Mouse (Mus musculus) G1E (cell line): ENCODE results near the gene Zfp866. TPM values are rescaled to one million over a fixed set of nuclear protein-coding genes. Genes with fewer than 3 reads are reported as not detected.

ENCODE experiments used
- ATAC-seq: 2 replicates; pipeline ENCODE4 v1.8.0; 2016; ENCODE audit warnings: mild to moderate bottlenecking; ENCODE audit not compliant: insufficient number of reproducible peaks, poor library complexity, low FRiP score, severe bottlenecking; ENCODE audit errors: extremely low read depth
- DNase-seq: peaks from one replicate; pipeline ENCODE4 v3.0.0; 2012; ENCODE audit warnings: low spot score
- H3K27me3 ChIP-seq: 2 replicates; pipeline ENCODE4 v1.6.1; 2012; ENCODE audit warnings: mild to moderate bottlenecking, low read length, inconsistent platforms; ENCODE audit not compliant: insufficient read depth
- H3K36me3 ChIP-seq: replicated peaks from 2 replicates; pipeline ENCODE3; 2012; ENCODE audit warnings: mild to moderate bottlenecking, inconsistent platforms
- H3K4me1 ChIP-seq: 2 replicates; pipeline ENCODE4 v1.6.1; 2012; ENCODE audit warnings: low read depth, low read length, inconsistent platforms, mixed read lengths; ENCODE audit not compliant: insufficient read depth
- H3K4me3 ChIP-seq: 2 replicates; pipeline ENCODE4 v1.5.1; 2012; ENCODE audit warnings: low read depth, mild to moderate bottlenecking, inconsistent platforms, low read length, moderate library complexity, mixed read lengths
- H3K9me3 ChIP-seq: replicated peaks from 2 replicates; pipeline ENCODE4 v1.6.1; 2012; ENCODE audit warnings: inconsistent platforms
- CTCF ChIP-seq: IDR thresholded peaks from 2 replicates; pipeline ENCODE4 v1.5.1; 2012; ENCODE audit warnings: low read depth, low read length, inconsistent platforms, mixed read lengths
- GATA1 ChIP-seq: IDR thresholded peaks from 2 replicates; pipeline ENCODE4 v1.6.1; 2012; ENCODE audit warnings: borderline replicate concordance, low read length, inconsistent platforms, mixed read lengths
- GATA2 ChIP-seq: IDR thresholded peaks from 2 replicates; pipeline ENCODE4 v1.6.1; 2012; ENCODE audit warnings: low read depth, low read length, inconsistent platforms, borderline replicate concordance
- POLR2AphosphoS5 ChIP-seq: IDR thresholded peaks from 2 replicates; pipeline ENCODE4 v1.6.1; 2012; ENCODE audit warnings: low read depth, low read length, inconsistent platforms; ENCODE audit not compliant: insufficient replicate concordance
- TAL1 ChIP-seq: conservative IDR thresholded peaks from 2 replicates; pipeline ENCODE4 v1.6.1; 2012; ENCODE audit warnings: low read depth, low read length, inconsistent platforms, mixed read lengths
- polyA plus RNA-seq: library from polyadenylated mRNA; stranded (reverse); fragments of >175 nt; gene quantifications from 2 replicates; pipeline ENCODE4 v1.2.3, GENCODE M21; 2012
- total RNA-seq, 2 experiments: library from RNA; stranded (forward) in 1 of 2; stranded (reverse) in 1 of 2; fragments of 200-1000 nt in 1 of 2; fragments of >200 nt in 1 of 2; fragmentation: Nextera tagmentation in 1 of 2; gene quantifications; 2 replicates each; pipeline ENCODE4 v1.2.3; 2014 to 2017

The Zfp866 gene
- total and polyA plus RNA-seq, 3 experiments: 1.9 to 36.6 (median 35.4) TPM

GRCm38 (mm10) chr8:69820466-69820865 is 29.5 kb upstream of the Zfp866 start:
- Histone ChIP-seq H3K9me3 (no peaks in the 10 kb centered on the region), H3K36me3 (peaks cover 75% of the 10 kb centered on the region), H3K4me3 (no peak overlapping the region), H3K27me3 (peaks cover 6% of the 10 kb centered on the region; the same call in 1 of the 2 replicates), H3K4me1 (peaks cover 37% of the 10 kb centered on the region)
- ATAC-seq (no peak), DNase-seq (no peak)
- TF ChIP-seq POLR2AphosphoS5 (no peak), CTCF (no peak), TAL1 (no peak), GATA2 (no peak), GATA1 (no peak)

GRCm38 (mm10) chr8:69815396-69815795 is 24.4 kb upstream of the Zfp866 start:
- no peak for ATAC-seq
- Histone ChIP-seq H3K4me1 (peaks cover 16% of the 10 kb centered on the region), H3K4me3 (no peak overlapping the region), H3K9me3 (peaks cover 4% of the 10 kb centered on the region; the same call in 1 of the 2 replicates), H3K27me3 (no peaks in the 10 kb centered on the region), H3K36me3 (peaks cover 97% of the 10 kb centered on the region)
- no peak for DNase-seq
- TF ChIP-seq GATA2: no peak
- TF ChIP-seq GATA1: no peak
- TF ChIP-seq POLR2AphosphoS5: no peak
- no peak for TF ChIP-seq CTCF
- TF ChIP-seq TAL1: no peak

GRCm38 (mm10) chr8:69814881-69815280 is 23.9 kb upstream of the Zfp866 start:
- ATAC-seq (no peak), DNase-seq (no peak)
- Histone ChIP-seq H3K4me1 (peaks cover 21% of the 10 kb centered on the region), H3K27me3 (no peaks in the 10 kb centered on the region), H3K9me3 (peaks cover 4% of the 10 kb centered on the region; the same call in 1 of the 2 replicates), H3K36me3 (peaks cover 97% of the 10 kb centered on the region), H3K4me3 (no peak overlapping the region)
- no peak for TF ChIP-seq GATA2
- TF ChIP-seq TAL1: no peak
- no peak for TF ChIP-seq CTCF
- no peak for TF ChIP-seq GATA1
- no peak for TF ChIP-seq POLR2AphosphoS5

GRCm38 (mm10) chr8:69809820-69810219 is 18.8 kb upstream of the Zfp866 start:
- DNase-seq (no peak), ATAC-seq (no peak)
- H3K4me3 ChIP-seq: peak overlapping the region; percentile 83; the same call in 1 of the 2 replicates
- peaks cover 90% of the 10 kb centered on the region for H3K36me3 ChIP-seq
- peaks cover 60% of the 10 kb centered on the region for H3K4me1 ChIP-seq
- peaks cover 4% of the 10 kb centered on the region; the same call in 1 of the 2 replicates for H3K9me3 ChIP-seq
- H3K27me3 ChIP-seq: no peaks in the 10 kb centered on the region
- no peak for TF ChIP-seq TAL1
- no peak for TF ChIP-seq GATA1
- no peak for TF ChIP-seq CTCF
- TF ChIP-seq GATA2: no peak
- TF ChIP-seq POLR2AphosphoS5: no peak

DNA sequence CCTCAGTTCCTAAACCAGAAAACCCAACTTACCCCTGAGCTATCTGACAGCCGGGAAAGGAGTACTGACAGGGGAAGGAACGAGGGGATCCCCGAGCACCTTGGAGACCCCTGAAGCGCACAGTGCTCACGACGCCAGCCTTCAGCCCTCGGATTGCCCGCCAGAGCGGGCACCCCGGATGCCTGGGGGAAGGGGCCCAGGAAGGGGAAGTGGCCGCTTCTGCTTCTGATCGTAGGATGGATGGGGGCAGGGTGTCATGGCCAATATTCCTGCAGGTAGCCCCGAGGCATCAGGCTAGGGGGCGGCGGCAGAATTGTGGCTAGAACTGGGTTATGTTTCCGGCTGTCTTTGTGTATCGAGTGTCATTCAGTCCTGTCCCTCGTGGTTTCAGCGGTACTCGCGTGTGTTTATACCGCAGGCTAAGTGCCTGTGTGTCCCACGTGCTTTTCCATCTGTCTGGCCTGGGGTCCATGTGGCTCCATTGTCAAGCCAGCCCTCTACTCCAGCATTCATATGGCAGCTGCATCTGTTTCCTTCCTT is 18.0 kb upstream of the Zfp866 start:
- peak; percentile 37; the same call in 1 of the 2 replicates for ATAC-seq
- DNase-seq: peak; percentile 87

GRCm38 (mm10) chr8:69808094-69808863 is 17.3 kb upstream of the Zfp866 start, which contains the start of gene Gmip:
TSS of gene Gmip (plus strand) at chr8:69808679.
- ATAC-seq (peak; percentile 80), DNase-seq (peak; percentile 93)
- peaks cover 90% of the 10 kb centered on the region for H3K36me3 ChIP-seq
- TF ChIP-seq GATA2: no peak
- TF ChIP-seq TAL1: no peak
- TF ChIP-seq POLR2AphosphoS5: no peak
- TF ChIP-seq CTCF: no peak
- TF ChIP-seq GATA1: no peak
- no peaks in the 10 kb centered on the region for H3K27me3 ChIP-seq
- H3K4me3 ChIP-seq: peak within 1 kb of the TSS; percentile 83
- no peaks in the 10 kb centered on the region for H3K9me3 ChIP-seq
- H3K4me1 ChIP-seq: peaks cover 64% of the 10 kb centered on the region

More for the DNA sequence above, 18.0 kb upstream of the Zfp866 start:
- TF ChIP-seq POLR2AphosphoS5 (0 out of 2 replicates have a peak, but pooled peaks have one; percentile 58), TAL1 (no peak)
- no peaks in the 10 kb centered on the region for H3K9me3 ChIP-seq
- H3K36me3 ChIP-seq: peaks cover 90% of the 10 kb centered on the region
- H3K27me3 ChIP-seq: no peaks in the 10 kb centered on the region
- peaks cover 60% of the 10 kb centered on the region for H3K4me1 ChIP-seq
- peak overlapping the region; percentile 83 for H3K4me3 ChIP-seq
